Mouse (Mus musculus): ENCODE measurements around the gene Klrb1f. TPM values are rescaled to one million over a fixed set of nuclear protein-coding genes. Genes with fewer than 3 reads are reported as not detected.
"Not testable (repeated sequence)": the region's sequence is repeated elsewhere in the genome, so short reads cannot be mapped to it uniquely, and the experiment has no call there.

The Klrb1f gene
- polyA plus RNA-seq, 1 experiment, result not detected

DNA sequence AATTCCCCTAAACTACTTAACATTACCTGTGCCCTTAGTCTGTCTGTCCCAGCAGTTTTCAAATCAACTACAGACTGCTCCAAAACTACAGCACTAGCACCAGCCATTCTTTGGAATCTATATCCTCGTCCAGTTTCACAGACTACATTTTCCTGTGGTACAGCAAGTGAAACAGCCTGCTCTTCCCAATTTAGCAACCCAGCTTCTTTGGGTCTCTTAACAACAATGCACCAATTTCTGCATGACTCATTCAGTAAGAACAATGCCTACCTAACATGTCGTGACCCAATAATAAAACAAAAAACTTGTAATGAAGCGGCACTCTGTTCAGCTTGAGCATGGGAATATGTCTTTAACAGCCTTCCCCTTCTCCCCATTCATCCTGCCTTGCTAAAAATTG is 19.7 kb downstream of the Klrb1f start:
- H3K27ac ChIP-seq (ENCODE audit: insufficient read depth, low read depth, low read length), result no peak overlapping the region
- TF ChIP-seq CTCF (IDR thresholded peaks at IDR 0.05; ENCODE audit: insufficient read depth, low read depth, low read length) (no peak), POLR2A (IDR thresholded peaks at IDR 0.05; ENCODE audit: insufficient read depth, low read depth, low read length) (no peak)
- H3K4me1 ChIP-seq (ENCODE audit: control insufficient read depth, insufficient read depth, low read length), result peaks cover 2% of the 10 kb centered on the region; the same call in 1 of the 2 replicates
- WGBS, result 23% methylated on average over 3 of the region's 3 CpGs
- H3K4me3 ChIP-seq (ENCODE audit: insufficient read depth, low read depth, low read length), result no peak overlapping the region

DNA sequence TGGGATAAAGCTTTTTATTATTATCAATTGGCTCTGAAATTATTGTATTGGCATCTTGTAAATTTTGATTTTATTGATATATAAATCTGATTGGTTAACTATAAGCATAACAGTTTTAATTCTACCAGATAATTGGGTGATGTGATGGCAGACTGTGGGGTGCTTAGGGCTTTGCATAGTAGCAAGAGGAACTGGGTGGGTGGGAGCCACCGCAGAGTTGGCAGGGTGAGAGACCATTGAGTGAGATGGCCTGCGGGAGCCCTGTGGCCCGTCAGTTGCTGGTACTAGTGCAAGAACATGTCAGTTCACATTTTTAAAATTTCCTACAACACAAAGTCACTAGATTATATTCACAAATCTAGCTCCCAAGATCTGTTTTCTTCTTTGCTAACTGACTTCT is 20.2 kb downstream of the Klrb1f start:
- 71% methylated on average over 3 of the region's 3 CpGs for WGBS
- Histone ChIP-seq H3K27ac (ENCODE audit: insufficient read depth, low read depth, low read length) (no peak overlapping the region), H3K4me1 (ENCODE audit: control insufficient read depth, insufficient read depth, low read length) (peaks cover 2% of the 10 kb centered on the region; the same call in 1 of the 2 replicates), H3K4me3 (ENCODE audit: insufficient read depth, low read depth, low read length) (no peak overlapping the region)
- TF ChIP-seq POLR2A (IDR thresholded peaks at IDR 0.05; ENCODE audit: insufficient read depth, low read depth, low read length) (no peak), CTCF (IDR thresholded peaks at IDR 0.05; ENCODE audit: insufficient read depth, low read depth, low read length) (no peak)

DNA sequence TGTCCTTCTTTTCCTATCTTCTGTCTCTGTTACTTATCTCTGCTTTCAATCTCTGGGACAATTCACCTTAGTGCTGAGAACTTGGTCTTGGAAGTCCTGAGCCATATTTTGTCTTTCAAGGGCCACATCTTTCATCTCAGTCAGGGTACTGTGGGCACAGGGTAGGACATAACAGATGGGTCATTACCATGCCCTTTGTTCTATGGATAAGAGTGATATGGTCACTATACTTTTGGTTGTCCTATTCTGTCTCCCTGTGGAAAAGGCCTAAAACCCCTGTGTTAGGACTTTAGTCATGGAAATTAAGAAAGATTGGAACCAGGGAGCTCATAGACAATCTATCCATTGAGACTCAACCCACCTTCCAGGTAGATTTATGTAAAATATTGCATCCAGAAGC is 20.8 kb downstream of the Klrb1f start:
- no peak overlapping the region for H3K27ac ChIP-seq (ENCODE audit: insufficient read depth, low read depth, low read length)
- H3K4me1 ChIP-seq (ENCODE audit: control insufficient read depth, insufficient read depth, low read length), result peaks cover 2% of the 10 kb centered on the region; the same call in 1 of the 2 replicates
- no peak overlapping the region for H3K4me3 ChIP-seq (ENCODE audit: insufficient read depth, low read depth, low read length)
- no peak for TF ChIP-seq POLR2A (IDR thresholded peaks at IDR 0.05; ENCODE audit: insufficient read depth, low read depth, low read length)
- TF ChIP-seq CTCF (IDR thresholded peaks at IDR 0.05; ENCODE audit: insufficient read depth, low read depth, low read length), result no peak

DNA sequence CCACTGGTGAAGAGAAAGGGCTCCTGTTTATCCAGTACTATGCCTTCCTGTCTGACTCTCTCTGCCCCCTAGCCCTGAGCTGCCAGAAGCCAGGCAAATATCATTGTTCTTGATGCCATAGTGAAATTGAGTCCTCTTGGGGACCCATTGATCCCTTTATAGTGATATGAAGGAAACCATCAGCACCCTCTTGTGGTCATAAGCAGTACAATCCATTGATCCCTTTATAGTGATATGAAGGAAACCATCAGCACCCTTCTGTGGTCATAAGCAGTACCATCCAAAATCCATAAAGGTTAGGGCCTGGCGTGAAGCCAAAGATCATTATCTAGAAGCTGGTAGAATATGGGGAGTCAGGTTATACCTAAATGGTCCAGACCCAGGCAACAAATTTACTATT is 21.3 kb downstream of the Klrb1f start:
- TF ChIP-seq CTCF (IDR thresholded peaks at IDR 0.05; ENCODE audit: insufficient read depth, low read depth, low read length) (no peak), POLR2A (IDR thresholded peaks at IDR 0.05; ENCODE audit: insufficient read depth, low read depth, low read length) (no peak)
- 65% methylated on average over 1 of the region's 1 CpGs for WGBS
- Histone ChIP-seq H3K4me3 (ENCODE audit: insufficient read depth, low read depth, low read length) (no peak overlapping the region), H3K27ac (ENCODE audit: insufficient read depth, low read depth, low read length) (no peak overlapping the region), H3K4me1 (ENCODE audit: control insufficient read depth, insufficient read depth, low read length) (peaks cover 2% of the 10 kb centered on the region; the same call in 1 of the 2 replicates)

DNA sequence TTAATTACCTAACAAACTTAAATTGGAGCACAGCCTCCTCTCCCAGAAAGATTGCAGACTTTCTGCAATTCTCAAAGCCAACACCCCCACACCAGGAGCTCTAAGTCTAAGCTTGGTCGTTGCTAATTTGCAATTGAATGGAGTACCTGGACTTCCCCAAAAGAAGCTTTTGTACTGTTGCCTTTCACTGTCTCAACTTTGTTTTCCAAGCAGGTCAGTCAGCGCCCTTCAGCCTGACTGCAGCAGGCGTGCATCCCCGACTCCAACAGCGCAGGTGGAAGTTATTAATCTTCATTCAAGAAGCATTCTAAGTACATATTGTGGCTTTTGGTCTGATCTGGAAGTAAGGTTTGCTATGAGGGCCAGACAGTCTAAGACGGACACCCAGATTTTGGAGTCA is 39.4 kb downstream of the Klrb1f start:
- no peaks in the 10 kb centered on the region for H3K4me1 ChIP-seq (ENCODE audit: control insufficient read depth, insufficient read depth, low read length)
- no peak for TF ChIP-seq POLR2A (IDR thresholded peaks at IDR 0.05; ENCODE audit: insufficient read depth, low read depth, low read length)
- TF ChIP-seq CTCF (IDR thresholded peaks at IDR 0.05; ENCODE audit: insufficient read depth, low read depth, low read length), result no peak
- no peak overlapping the region for H3K27ac ChIP-seq (ENCODE audit: insufficient read depth, low read depth, low read length)
- WGBS, result 64% methylated on average over 6 of the region's 6 CpGs
- no peak overlapping the region for H3K4me3 ChIP-seq (ENCODE audit: insufficient read depth, low read depth, low read length)

DNA sequence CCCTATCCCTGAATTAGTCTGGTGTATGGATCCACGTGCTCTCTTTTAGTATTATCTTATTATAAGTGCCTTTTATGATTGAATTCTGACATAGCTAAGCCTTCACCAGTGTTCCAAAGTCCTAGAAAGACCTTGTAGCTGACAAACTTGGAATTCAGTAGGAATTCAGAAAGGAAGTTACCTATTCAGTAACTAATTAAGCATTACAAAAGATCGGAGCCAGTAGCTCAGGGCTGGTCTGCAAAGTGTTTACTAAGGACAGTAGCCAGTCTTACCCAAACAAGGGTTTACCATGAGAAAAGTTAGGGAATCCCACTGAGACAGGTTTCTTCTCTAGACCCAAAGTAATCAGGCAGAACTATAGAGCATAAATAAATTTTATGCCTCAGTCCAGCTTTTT is 40.3 kb downstream of the Klrb1f start:
- H3K4me1 ChIP-seq (ENCODE audit: control insufficient read depth, insufficient read depth, low read length); H3K4me3 ChIP-seq (ENCODE audit: insufficient read depth, low read depth, low read length); H3K27ac ChIP-seq (ENCODE audit: insufficient read depth, low read depth, low read length): not testable (repeated sequence)
- 78% methylated on average over 2 of the region's 2 CpGs for WGBS

DNA sequence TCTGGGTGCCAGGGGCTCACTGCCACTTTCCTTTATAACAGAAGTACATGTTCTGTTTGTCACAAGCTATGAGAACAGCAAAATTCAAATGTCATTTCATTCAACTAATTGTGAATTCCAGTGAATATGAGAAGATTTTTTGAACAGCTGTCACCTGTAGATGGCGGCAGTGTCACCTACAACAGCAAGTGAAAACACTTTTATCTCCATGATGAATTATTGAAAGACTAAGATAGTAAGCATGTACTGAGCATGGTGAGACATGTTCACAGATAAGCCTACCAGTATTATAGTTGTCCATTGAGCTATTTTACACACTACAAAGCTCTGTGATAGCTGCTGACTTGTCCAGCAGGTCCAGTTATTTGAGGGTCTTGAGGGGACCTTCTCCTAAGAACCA is 42.5 kb downstream of the Klrb1f start:
- WGBS, result 82% methylated on average over 1 of the region's 1 CpGs
- Histone ChIP-seq H3K4me3 (ENCODE audit: insufficient read depth, low read depth, low read length) (no peak overlapping the region), H3K27ac (ENCODE audit: insufficient read depth, low read depth, low read length) (no peak overlapping the region), H3K4me1 (ENCODE audit: control insufficient read depth, insufficient read depth, low read length) (no peaks in the 10 kb centered on the region)
- TF ChIP-seq POLR2A (IDR thresholded peaks at IDR 0.05; ENCODE audit: insufficient read depth, low read depth, low read length) (no peak), CTCF (IDR thresholded peaks at IDR 0.05; ENCODE audit: insufficient read depth, low read depth, low read length) (no peak)

DNA sequence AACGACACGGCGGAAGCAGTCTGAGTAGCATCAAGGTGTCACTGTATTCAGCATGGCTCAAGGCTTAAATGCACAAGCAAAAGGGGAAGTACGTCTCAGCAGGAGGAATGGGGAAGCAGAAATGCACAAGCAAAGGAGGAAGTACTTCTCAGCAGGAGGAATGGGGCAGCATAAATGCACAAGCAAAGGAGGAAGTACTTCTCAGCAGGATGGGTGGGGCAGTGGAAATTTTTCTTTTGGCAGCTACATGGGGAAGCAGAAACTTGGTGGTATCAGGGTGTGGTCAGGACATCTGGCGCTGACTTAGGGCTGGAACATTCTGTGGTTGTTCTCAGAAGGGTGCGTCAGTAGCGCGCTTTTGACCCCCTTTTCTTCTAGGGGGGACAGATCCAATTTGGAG is 42.9 kb downstream of the Klrb1f start:
- H3K4me1 ChIP-seq (ENCODE audit: control insufficient read depth, insufficient read depth, low read length); H3K4me3 ChIP-seq (ENCODE audit: insufficient read depth, low read depth, low read length); H3K27ac ChIP-seq (ENCODE audit: insufficient read depth, low read depth, low read length): not testable (repeated sequence)
- 95% methylated on average over 8 of the region's 8 CpGs for WGBS

- no peak for TF ChIP-seq CTCF (IDR thresholded peaks at IDR 0.05; ENCODE audit: insufficient read depth, low read depth, low read length)
- TF ChIP-seq POLR2A (IDR thresholded peaks at IDR 0.05; ENCODE audit: insufficient read depth, low read depth, low read length), result no peak
- Histone ChIP-seq H3K4me3 (ENCODE audit: insufficient read depth, low read depth, low read length) (no peak overlapping the region), H3K27ac (ENCODE audit: insufficient read depth, low read depth, low read length) (no peak overlapping the region), H3K4me1 (ENCODE audit: control insufficient read depth, insufficient read depth, low read length) (no peaks in the 10 kb centered on the region)
Observed at GRCm38 (mm10) chr6:129095166-129095565, 49.5 kb downstream of the Klrb1f start.

DNA sequence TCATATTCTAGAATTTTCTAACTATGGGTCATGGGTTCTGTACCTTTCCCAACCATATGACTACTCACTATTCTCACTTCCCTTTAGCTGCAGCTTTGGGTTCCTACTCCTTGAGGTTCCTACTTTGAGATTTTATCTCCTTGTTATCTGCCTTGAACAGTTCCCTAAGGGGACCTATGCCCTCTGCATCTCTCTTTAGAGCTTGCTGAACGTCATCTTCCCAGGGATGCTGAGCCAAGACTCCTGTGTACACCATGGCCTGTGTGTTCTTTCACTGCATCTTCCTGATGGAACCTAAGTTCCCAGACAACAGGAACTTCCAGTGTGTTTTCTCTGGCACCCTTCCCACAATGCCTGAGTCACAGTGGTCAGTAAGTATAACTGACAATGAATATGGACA is 52.2 kb downstream of the Klrb1f start:
- no peak overlapping the region for H3K4me3 ChIP-seq (ENCODE audit: insufficient read depth, low read depth, low read length)
- WGBS, result 64% methylated on average over 1 of the region's 1 CpGs
- H3K4me1 ChIP-seq (ENCODE audit: control insufficient read depth, insufficient read depth, low read length), result no peaks in the 10 kb centered on the region
- H3K27ac ChIP-seq (ENCODE audit: insufficient read depth, low read depth, low read length), result no peak overlapping the region
- no peak for TF ChIP-seq CTCF (IDR thresholded peaks at IDR 0.05; ENCODE audit: insufficient read depth, low read depth, low read length)
- TF ChIP-seq POLR2A (IDR thresholded peaks at IDR 0.05; ENCODE audit: insufficient read depth, low read depth, low read length), result no peak

DNA sequence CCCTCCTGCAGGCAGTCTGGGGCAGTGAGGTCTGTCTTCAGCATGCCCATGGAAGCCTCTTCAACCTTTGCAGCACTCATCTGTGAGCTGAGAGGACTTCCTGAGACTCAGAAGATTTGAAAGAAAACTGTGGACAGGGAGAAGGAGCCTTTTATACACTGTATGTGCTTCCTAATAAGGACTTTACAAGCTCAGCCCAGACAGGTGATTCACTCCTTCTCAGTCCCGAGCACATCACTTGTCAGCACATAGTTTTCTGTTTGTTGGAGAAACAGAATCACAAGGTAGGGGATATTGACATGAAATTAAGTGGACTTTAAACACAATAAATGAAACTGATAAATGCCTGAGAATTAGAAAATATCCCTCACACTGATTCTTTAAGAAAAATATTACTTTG is 55.1 kb downstream of the Klrb1f start, which contains the start of gene Clec2e:
Clec2e (minus strand) TSS at position 120 of the 400 bp plus-strand sequence.
- H3K27ac ChIP-seq (ENCODE audit: insufficient read depth, low read depth, low read length); H3K4me1 ChIP-seq (ENCODE audit: control insufficient read depth, insufficient read depth, low read length); H3K4me3 ChIP-seq (ENCODE audit: insufficient read depth, low read depth, low read length): not testable (repeated sequence)
- WGBS, result 70% methylated on average over 1 of the region's 1 CpGs
